Mouse (Mus musculus) CD4-positive, CD25-positive, alpha-beta regulatory T cell, adult 2 months (primary cell): Measurements from ENCODE around the gene Mrnip.

ENCODE experiments used
- DNase-seq: peaks from one replicate; pipeline ENCODE4 v3.0.0-alpha.2; 2012; ENCODE audit warnings: low read depth, low spot score

Mrnip gene

DNA sequence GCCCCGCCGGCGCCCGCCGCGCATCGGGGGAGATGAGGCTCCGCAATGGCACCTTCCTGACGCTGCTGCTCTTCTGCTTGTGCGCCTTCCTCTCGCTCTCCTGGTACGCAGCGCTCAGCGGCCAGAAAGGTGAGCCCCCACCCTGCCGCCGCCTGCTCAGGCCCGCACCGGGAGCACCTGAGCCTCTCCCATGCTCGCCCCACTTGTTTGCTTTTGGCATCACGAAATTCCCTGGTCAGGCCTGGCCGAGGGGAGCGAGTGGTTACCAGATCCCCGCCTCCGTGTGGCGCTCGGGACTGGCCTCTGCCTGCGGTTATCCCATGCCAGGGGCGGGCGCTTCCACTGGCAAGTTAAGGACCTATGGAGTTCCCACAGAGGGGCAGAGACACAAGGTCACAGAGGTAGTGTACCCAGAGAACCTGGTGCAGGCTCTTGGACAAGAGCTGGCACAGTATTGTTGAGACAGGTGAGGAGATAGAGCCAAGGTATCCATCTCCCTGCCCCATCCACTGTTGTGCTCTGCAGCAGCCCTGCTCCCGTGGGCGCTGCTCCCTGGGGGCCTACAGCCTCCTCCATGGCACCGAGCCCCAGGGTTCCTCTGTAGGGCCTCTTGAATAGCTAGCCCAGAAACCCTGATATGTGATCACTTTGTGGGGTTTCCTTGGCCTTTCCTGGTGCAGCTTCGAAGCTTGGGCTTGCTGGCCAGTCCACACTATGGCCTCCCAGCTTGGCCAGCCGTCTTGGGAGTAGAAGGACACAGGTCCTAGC is 51.6 kb downstream of the Mrnip start:
- peak; percentile 52 for DNase-seq

DNA sequence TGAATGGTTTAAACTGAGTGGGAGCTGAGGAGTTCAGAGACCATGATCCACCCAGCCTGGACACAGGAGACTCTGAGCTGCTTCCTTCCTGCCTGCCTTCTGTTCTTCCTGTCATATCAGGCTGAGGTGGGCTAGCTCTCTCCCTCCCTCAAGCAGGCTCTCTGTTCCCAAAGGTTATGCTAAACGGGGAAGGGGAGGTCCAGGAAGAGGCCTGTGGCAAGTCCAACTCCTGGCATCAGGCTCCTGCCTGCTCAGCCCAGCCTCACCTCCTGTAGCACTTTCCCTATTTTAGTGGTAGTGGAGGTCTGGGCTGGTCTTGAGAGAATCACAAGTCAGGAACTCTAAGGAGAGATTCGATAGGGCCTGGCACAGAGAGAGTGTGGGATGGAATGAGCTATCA is 52.2 kb downstream of the Mrnip start:
- DNase-seq = no peak

DNA sequence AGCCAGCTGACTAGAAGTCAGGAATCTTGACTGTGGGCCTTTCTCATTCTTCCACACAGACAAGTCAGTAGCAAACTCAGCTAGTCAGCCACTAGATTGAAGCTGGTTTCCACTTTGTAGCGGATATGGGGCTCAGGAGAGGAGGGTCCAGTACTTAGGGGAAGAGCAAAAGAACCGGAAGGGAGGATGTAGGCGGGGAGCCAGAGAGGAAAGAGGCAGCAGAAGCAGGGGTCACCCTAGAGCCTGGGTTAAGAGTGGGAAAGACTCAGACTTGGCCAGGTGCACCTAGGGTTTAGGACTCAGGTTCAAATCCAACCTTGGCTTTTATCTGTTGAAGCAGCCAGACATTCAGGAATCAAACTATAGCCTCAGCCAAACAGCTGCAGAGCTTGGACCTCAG is 53.0 kb downstream of the Mrnip start:
- no peak for DNase-seq

GRCm38 (mm10) chr11:50227736-50228135 is 53.5 kb downstream of the Mrnip start:
- no peak for DNase-seq

GRCm38 (mm10) chr11:50228772-50229171 is 54.5 kb downstream of the Mrnip start:
- no peak for DNase-seq

- no peak for DNase-seq
These were observed 55.1 kb downstream of the Mrnip start for GRCm38 (mm10) chr11:50229252-50229910.

GRCm38 (mm10) chr11:50230481-50231304 is 56.4 kb downstream of the Mrnip start:
- DNase-seq = no peak

GRCm38 (mm10) chr11:50231411-50231810 is 57.2 kb downstream of the Mrnip start:
- peak; percentile 88 for DNase-seq

GRCm38 (mm10) chr11:50233022-50233421 is 58.8 kb downstream of the Mrnip start:
- DNase-seq = no peak

GRCm38 (mm10) chr11:50233993-50234392 is 59.7 kb downstream of the Mrnip start:
- peak; percentile 69 for DNase-seq

DNA sequence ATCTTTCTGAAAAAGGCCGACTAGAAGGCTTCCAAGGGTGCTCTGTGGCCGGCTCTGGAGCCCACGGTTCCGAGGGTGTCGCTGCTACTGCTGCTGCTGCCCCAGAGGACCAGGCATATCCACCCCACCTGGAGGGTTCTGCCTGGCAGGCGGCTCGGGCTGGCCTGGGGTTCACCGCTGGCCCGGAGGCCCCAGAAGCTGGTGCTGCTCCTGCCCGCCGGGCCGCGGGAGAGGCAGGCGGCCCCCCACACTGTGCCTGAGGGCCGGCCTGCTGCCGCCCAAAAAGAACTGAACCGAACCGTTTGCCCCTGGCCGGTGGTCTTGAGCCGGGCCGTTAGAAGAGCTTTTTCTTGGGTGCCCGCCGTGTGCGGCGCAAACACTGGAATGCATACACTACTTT is 60.4 kb downstream of the Mrnip start:
- DNase-seq = no peak

DNA sequence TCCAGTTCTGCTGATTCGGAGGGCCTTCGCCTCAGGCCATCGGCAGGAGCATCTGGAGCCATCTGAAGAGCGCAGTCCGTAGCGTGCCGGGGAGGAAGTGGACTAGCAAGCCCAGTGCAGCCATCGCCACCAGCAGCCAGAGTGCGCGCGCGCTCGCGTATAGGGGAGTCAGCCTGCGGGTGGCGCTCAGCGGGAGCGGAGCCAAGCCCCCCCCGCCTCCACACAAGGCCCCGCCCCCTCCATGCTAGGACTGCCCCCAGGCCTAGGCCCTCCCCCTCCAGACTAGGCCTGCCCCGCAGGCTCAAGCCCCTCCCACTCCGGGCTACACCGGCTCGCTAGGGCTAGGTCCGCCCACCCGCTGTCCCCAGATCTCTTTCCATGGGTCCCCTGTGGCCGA is 62.3 kb downstream of the Mrnip start:
- peak; percentile 95 for DNase-seq

DNA sequence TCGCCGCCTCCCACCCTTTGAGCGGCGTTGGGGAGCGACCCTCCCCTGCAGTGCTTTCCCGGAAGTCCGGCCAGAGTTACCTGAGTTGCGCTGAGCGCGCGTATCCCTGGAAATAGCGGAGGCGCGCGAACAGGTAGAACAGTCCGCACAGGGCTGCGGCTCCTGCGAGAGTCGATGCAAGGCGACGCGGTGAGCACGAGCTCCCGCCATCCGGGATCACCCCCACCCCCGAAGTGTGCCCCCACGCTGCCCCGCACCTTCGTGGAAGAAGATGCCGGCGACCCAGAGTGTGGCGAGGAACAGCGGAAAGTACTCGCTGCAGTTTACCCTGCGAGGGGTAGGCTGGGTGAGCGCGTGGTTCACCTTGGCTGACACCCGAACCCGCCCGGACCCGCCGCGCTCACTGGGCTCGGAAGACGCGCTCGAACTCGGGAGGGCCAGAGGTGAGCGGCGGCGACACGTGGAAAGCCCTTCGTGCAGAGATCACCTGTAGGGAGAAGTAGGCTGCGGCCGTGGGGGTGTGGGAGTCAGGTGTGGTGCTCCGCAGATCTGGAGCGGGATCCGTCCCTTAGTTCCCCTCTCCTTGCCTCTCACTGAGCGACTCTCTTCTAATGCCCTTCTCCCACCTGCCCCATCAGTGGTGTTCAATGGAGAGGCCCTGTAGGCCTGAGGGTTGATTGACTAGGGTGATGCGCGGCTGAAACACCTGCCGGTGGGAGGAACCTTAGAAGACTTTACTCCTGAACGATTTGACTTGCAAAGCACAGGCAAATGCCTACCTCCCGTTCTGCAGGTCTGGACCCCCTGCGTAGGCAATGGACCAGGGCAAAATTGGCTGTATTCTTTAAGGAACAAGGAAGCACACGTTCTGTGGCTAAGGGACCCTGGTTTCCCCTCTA is 62.9 kb downstream of the Mrnip start:
- DNase-seq = no peak

- no peak for DNase-seq
These were observed 64.1 kb downstream of the Mrnip start, which contains the start of gene Ltc4s for GRCm38 (mm10) chr11:50238324-50238723. Gene Ltc4s, minus strand, starts transcription at chr11:50238616.

GRCm38 (mm10) chr11:50238821-50239791 is 64.9 kb downstream of the Mrnip start:
- no peak for DNase-seq

- no peak for DNase-seq
These were observed 66.1 kb downstream of the Mrnip start for GRCm38 (mm10) chr11:50240235-50240911.

GRCm38 (mm10) chr11:50243926-50244325 is 69.7 kb downstream of the Mrnip start:
- no peak for DNase-seq

- no peak for DNase-seq
These were observed 71.0 kb downstream of the Mrnip start for GRCm38 (mm10) chr11:50245269-50245668.

DNA sequence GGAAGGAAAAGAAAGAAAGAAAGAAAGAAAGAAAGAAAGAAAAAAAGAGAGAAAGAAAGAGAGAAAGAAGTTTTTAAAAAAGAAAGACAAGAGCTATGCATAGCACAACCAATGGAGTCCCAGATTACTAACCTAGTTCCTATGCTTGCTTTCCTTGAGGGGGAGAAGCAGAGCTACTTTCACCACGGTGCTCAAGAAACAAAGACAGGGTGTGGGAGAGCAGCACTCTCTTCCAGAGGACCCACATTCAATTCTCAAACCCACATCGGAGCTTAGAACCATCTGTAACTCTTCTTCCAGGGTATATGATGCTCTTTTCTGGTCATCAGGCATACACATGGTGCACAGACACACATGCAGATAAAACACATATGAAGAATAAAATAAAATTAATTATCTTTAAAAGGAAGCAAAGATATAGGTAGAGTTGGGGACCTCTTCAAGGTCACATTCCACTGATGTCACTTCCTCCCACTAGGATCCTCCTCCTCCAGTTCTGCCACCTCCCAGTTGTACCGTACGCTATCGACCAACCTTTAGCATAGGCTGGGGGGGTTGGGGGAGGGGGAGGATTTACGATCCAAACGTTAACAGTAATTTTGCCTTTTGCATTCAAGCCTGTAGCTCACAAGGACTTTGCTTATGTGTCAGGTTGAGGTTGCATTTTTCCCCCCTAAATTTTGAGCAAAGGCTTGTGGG is 74.4 kb downstream of the Mrnip start:
- DNase-seq = no peak
